Mouse (Mus musculus): Measurements from ENCODE around the gene Itpk1.

The Itpk1 gene

DNA sequence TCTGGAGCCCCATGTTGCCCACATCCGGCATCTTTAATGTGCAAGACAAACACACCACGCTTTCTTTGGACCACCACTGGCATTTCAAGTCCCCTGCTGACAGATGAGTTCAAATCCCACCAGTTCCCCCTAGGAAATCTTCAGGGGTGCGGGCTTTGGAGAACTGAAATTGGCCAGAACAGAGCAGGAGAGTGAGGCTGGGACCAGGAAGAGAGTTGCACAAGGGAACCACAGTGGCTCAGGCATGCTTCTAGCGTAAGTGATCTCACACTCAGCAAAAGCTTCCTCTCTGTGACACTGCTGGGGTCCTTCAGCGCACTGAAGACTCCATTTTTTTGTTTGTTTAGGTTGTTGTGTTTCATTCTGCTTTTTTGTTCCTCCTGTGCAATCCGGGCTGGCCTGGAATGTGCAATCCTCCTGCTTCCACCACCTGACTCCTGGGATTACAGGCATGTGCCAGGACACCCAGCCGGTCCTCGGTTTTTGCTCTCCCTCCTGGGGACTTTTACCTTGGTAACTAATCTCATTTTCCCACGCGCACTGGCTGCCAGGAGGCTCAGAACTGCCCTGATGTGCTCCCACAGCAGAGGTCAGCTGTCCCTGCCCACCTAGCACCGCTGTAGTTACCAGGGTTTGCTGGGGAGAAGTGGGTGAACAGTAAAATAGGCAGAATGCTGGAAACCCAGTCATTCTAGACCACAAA lies 41.2 kb downstream of the Itpk1 start:
- WGBS = 83% methylated on average over 11 of the region's 11 CpGs

GRCm38 (mm10) chr12:102661772-102662171 lies 43.0 kb downstream of the Itpk1 start:
- WGBS = 37% methylated on average over 7 of the region's 7 CpGs

DNA sequence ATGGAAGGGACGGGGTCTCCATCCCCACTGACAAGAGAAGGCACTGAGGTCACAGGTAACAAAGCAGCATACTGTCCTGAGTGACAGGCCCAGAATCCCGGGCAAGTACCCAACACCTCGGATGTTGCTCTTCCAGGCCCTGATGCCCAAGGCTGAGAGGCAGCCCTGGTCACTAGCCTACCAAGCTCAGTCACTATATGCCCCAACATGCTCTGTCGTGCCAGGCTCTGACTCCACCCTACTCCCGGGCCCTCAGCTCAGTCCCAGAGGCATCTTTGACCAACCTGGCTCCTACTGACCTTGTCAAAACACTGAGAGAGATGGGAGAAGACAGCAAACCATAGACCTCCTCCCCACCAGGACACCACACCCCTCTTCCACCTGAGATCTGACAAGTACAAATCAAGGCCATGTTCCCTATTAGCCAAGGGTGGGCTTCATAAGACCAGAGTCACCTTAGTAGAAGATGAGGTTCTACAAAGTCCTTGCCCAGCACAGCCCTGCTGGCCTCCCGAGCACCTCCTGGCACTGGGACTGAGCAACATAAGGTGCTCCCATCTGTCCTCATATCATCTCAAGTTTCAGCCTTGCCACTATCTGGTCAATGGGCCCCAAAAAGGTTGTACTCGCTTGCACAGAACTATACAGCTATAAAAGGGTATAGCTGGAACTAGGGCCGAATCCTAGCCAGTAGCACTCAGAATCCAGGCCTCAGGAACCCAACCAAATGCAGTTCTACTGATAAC lies 43.7 kb downstream of the Itpk1 start:
- WGBS = 77% methylated on average over 8 of the region's 8 CpGs

- WGBS = 23% methylated on average over 6 of the region's 6 CpGs
These were observed 51.7 kb downstream of the Itpk1 start for GRCm38 (mm10) chr12:102653003-102653402.

GRCm38 (mm10) chr12:102652420-102652819 lies 52.3 kb downstream of the Itpk1 start:
- 50% methylated on average over 8 of the region's 8 CpGs for WGBS

DNA sequence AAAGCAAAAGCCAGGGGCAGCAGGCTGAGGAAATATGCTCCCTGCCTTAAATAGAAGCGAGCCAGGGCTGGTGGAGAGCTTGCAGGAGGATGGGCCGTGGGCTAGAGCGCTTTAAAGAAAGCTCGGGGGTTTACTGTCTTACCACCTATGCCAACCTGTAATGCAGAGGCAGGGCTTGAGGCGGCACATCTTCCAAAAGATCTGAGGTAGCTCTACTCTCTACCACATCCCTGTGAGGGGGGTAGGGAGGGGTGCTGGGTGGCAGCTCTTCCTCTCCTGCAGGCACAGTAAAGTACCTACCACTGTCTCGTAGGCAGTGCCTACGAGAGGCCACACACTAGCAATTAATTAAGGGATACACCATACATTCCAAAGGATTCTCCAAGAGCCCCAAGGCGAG lies 52.9 kb downstream of the Itpk1 start:
- 52% methylated on average over 8 of the region's 8 CpGs for WGBS

- WGBS = 66% methylated on average over 8 of the region's 8 CpGs
These were observed 53.3 kb downstream of the Itpk1 start for GRCm38 (mm10) chr12:102651401-102651800.

- 90% methylated on average over 4 of the region's 4 CpGs for WGBS
These were observed 54.1 kb downstream of the Itpk1 start for GRCm38 (mm10) chr12:102650649-102651048.

DNA sequence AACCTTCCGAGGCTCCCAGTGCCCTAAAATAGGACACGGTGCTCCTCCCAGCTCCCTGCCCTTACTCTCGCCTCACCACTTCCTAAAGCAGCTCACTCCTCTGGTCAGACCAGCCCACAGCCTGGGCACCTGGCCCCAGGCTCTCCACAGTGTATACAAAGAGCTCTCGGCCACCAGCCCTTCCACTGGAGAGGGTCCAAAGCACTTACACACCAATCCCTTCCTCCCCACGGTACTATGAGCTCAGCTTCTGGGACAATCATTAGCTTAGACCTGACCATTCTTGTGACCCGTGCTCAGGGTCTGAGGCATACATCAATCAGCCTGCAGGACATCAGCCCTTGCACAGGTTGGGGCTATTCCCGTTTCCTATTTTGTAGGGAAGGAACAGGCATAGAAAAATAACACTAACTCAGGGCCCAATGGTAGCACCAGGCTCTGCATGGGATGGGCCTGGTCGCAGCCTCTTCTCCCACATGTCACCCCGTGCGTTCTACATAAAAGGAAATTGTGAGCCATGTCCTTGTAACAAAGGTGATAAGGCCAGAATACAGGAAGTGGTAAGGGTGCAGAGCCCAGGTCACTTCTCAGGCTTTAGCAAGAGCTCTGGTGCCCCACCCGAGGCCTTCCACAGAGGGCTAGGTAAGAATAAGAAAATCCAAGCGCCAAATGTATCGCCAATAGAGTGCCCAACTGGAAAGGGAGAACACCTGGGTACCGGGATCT lies 56.7 kb downstream of the Itpk1 start:
- 70% methylated on average over 14 of the region's 14 CpGs for WGBS

- WGBS = 78% methylated on average over 7 of the region's 7 CpGs
These were observed 58.0 kb downstream of the Itpk1 start for GRCm38 (mm10) chr12:102646586-102647260.

DNA sequence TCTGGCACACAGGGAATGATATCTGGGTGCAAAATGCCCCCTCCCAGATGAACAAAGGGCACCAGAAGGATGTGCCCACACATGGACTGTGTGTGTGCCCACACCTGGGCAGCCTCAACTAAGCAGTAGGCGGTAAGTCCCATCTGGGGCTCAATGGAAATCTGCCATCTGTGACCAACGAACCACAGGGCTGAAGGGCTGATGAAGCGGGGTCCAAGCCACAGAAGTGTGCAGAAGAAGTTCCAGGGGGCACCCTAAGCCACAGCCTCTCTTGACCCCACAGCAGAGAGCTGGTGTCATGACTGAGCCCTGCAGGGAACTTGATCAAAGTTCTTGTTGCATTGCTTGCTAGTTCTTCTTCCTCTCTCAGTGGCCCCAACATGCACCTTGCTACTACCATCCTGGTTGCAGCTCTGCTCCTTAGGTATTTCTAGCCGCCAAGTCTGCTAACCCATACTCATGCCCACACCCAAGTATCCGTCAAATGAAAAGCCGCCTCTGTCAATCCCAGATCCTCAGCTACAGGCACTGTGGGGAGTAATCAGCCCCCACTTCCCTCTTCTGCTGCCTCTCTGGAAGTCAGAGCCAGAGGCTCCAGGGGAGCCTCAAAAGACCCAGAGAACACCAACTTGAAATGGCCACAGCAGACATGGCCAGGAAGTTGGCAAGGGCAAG lies 58.7 kb downstream of the Itpk1 start:
- WGBS = 72% methylated on average over 6 of the region's 6 CpGs

DNA sequence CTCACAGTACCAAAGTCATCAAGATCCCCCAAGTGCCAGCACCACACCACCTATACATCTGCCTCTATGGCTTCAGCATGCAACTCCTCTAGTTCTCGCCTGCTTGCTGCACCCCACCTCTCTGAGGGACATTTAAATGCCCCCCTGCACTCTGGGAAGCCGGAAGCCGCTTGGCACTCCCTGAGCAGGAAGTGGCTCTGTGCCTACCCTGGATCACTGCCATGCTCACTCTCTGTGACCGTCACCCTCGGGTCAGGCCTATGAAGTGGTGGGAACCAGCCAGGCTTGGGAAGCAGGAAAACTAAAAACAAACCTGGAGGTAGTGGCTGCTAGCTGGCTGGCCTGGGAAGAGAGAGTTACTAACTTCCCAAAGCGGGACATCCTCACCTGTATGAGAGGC lies 61.4 kb downstream of the Itpk1 start:
- 51% methylated on average over 6 of the region's 6 CpGs for WGBS

DNA sequence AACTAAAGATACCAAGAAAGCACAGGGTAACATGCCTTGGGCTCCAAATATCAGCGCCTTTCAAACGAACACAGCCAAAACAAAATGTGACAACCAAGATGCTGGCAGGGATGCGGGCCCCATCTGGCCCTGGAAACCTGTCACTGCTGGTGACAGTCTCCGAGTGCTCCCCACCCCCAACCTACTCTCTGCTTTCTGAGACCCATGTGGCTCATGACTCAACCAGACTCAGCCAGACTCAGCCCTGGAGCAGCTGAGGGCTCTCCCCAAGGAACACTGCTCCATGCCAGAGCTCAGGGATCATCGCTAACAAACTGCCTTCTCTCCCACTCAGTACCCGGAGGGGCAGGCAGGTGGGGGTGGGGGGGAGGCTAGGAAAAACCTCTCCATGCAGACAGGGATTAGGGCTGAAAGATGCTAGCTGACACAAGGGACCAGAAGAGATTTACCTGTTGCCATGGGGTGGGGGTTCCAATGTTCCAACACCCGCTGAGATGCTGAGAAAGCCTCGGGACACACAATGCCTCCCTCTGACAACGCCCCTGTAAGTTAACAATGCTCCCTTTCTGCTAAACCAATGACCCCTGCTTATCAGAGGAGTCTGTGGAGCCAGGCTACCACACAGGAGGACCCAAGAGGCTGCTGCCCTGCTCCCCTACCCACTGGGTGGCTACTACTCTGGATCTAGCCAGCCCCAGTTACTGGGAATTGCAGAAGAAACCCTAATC lies 64.1 kb downstream of the Itpk1 start:
- 29% methylated on average over 9 of the region's 9 CpGs for WGBS

DNA sequence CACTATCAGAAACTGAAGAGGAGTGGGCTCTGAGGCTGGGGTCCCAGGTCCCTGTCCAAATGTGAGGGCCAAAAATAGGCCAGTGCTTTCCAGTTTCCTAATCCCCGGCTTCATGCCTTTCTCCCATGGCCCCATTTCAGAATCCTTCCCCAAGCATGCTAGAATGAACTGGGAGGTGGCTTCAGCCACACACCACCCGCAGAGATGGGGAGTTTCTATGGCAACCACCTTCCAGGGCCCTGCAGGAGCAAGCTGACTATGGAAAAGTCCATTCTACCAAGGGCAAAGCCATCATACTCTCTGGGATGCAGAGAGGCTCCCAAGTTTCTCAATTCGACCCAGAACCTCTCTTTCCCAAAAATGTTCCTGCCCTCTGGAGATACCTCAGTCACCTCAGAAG lies 65.9 kb downstream of the Itpk1 start:
- WGBS = 49% methylated on average over 3 of the region's 3 CpGs

DNA sequence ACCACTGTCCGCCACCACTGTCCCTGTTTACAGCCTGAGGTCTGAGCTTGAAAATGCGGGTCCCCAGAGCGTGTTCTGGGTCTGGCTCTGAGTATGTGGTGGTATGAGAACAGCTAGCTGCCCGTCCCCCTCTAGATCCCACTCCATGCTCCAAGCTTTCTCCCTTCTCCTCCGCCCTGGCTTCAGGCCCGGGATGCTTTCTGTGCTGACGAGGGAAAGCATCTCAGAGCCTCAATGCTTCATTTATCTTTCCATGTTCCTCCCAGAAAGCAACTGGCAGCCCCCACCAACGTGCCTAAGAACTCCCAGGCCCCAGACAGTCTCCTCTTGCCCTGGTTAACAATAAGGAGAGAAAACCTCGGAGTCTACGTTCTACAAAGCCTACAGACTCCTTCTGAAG lies 67.5 kb downstream of the Itpk1 start:
- WGBS = 61% methylated on average over 10 of the region's 10 CpGs

- WGBS = 61% methylated on average over 19 of the region's 20 CpGs
These were observed 70.2 kb downstream of the Itpk1 start for GRCm38 (mm10) chr12:102634436-102635050.

GRCm38 (mm10) chr12:102633083-102633501 lies 71.6 kb downstream of the Itpk1 start:
- 45% methylated on average over 4 of the region's 4 CpGs for WGBS

DNA sequence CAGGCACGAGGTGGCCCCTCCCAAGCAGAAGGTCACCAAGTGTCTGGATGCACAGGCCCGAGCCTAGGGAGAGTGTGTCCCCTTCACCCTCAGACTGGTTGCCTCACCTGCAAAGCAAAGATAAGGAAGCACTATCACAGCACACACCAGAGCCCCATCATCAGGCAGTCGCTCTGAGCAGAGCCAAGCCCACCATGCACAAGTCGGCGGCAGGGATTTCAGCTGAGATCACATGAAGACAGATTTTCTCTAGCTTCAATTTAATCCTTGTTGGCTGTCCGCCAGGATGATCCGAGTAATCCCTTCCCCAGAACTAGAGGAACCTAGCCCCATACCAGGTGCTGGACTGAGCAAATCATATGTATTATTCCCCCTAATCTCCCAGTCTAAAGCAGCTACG lies 73.0 kb downstream of the Itpk1 start:
- WGBS = 61% methylated on average over 8 of the region's 8 CpGs

GRCm38 (mm10) chr12:102630471-102630870 lies 74.3 kb downstream of the Itpk1 start:
- 94% methylated on average over 9 of the region's 9 CpGs for WGBS

- WGBS = 52% methylated on average over 9 of the region's 9 CpGs
These were observed 76.5 kb downstream of the Itpk1 start for GRCm38 (mm10) chr12:102628221-102628620.

Data from cerebral cortex, adult 2 months (tissue).